Mouse (Mus musculus): Measurements from ENCODE around the gene Faah.

The Faah gene

DNA sequence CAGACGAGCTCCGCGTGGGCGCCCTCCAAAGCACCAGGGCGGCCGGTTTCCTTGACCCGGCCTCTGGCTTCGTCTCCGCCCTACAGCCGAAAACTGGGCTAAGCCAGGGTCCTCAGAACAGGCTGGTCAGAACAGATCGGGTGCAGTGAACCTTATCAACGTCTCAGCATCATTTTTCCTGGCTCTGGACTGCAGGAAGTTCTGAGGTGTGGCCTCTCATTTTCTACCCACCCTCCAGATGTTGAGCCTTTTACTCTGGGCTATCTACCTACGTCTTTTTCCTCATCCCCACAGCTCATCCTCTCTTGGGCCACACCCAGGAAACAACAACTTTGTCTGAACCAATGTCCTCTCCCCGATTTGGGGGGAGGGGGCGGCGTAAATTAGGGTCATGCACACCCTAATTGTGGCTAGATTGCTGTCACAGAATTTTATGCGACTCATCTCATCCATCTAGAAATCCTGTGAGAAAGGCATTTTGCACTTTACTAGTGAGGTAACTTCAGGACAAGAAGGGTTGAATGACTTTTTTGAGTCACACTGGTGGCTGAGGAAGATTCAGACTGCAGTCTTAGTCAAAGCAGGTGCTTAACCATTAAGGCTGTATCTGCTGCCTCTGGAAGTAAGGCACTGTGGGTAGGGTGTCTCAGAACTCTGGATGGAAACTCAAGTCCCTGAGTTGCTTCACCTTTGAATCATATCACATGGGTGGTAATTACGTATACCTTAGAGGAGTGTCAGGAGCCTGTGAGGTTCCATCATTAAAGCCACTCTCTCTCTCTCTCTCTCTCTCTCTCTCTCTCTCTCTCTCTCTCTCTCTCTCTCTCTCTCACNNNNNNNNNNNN lies at the start of gene Faah:
Gene Faah, minus strand, starts transcription at position 25 of the 845 bp plus-strand sequence.
- DNase-seq, result no peak

DNA sequence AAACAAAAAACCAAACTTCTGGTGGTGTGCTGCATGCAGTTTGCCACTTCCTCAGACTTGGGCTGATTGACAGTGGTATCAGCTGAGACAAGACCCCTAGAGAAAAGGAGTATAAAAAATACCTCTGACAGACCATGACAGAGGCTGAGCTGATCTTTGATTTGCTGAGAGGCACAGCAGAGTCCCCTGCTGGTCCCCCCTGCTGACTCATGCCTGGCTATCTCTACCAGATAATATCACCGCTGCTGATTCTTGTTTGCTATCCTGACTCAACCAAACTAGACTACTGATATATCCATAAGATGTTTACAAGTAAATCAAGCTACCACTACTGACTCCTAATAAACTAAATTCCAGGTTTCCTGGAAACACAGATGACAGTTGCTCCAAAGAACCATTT lies 46.1 kb upstream of the Faah start:
- DNase-seq, result no peak

DNA sequence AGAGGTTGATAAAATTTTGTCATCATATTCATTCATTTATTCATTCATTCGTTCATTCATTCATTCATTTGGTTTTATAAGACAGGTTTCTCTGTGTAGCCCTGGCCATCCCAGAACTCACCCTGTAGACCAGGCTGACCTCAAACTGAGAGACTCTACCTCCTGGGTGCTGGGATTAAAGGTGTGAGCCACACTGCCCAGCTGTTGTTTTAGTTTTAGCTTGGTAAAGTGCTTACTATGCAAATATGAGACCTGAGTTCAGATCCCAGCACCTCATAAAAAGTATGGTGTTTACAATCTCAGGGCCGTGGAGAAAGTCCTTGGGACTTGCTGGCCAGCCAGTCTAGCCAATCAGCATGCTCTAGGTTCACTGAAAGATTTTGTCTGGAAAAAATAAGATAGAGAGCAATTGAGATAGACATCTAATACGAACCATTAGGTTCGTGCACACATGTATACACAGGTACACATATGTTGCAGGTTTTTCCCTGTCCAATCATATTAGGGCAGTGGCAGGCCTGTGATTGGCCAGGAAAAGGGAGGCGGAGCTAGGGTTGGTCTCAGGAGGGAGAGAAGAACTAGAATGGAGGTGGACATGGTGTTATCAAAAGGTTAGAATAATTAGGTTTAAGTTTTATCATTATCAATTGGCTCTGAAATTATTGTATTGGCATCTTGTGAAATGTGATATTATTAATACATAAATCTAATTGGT lies 41.4 kb upstream of the Faah start:
- no peak for DNase-seq

DNA sequence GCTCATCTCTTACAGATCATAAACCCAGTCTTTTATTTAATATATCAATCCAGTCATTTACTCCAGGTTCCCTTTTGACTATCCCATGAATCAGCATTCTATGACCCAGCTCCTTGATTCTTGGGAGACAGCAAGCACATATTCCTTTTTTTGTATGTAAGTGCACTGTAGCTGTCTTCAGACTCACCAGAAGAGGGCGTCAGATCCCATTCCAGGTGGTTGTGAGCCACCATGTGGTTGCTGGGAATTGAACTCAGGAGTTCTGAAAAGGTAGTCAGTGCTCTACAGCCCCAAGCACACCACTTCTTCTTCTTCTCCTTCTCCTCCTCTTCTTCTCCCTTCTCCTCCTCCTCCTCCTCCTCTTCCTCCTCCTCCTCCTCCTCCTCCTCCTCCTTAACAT lies 39.8 kb upstream of the Faah start:
- no peak for DNase-seq

DNA sequence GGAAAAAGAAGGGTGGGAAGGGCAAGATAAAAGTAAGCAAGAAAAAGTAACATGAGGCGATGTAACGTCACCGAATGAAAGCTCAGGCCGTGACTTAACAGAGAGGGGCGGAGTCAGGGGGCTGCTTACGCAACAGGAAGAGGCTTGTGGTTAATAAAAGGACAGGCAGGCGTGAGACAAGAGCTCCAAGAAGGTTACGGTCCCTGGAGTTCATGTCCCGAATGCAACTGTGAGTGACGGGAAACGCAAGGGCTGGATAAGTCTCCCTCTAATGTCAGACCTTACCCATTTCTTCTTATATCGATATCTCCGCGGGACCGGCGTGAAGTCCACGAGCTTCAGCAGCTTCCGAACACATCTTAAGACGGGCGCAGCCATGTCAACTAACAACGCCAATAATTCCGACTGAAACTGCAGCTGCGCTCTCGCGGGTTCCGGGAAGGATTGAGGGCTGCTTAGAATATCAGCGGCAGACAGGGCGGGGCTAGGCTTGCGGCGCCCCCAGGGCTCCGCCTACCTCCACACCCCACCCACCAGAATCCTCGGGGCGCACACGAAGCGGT lies 35.8 kb upstream of the Faah start, which contains the start of gene Nsun4:
Gene Nsun4, minus strand, starts transcription at position 478 of the 563 bp plus-strand sequence.
- peak; percentile 86 to 89 for DNase-seq

DNA sequence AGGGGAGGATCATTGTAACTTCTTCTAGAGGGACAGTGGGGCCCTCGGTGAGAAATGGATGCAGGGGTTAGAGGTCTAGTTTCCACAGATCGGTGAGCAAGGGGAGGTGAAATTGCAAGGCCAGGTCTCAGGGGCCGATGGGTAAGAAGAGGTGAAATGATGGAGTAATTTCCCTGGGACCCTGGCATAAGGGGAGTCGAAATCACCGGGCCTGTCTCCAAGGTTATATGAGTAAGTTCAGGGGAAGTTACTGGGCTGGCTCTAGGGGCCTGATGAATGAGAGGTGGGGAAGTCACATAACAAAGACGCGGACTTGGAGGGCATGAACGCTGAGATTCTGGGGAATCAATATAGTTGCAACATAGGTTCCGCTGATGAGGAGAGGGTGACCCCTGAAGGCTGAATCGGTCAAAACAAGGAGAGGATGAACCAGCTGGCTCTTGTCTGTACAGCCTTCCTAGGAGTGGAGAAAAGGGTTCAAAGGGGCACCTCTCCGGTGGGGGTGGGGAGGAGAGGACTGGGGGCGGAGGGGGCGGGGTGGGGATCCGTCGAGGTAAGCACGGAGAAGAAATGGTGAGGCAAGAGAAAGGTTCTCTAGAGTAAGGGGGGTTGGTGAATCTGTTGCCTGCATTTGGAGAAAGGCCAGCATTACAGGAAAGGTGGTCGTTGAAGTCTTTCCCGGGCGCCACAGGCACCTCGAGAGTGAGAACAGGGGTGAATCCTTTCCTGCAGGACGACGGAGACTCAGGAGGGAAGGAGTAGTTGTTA lies 35.0 kb upstream of the Faah start:
- DNase-seq, result peak; percentile 31 to 34

DNA sequence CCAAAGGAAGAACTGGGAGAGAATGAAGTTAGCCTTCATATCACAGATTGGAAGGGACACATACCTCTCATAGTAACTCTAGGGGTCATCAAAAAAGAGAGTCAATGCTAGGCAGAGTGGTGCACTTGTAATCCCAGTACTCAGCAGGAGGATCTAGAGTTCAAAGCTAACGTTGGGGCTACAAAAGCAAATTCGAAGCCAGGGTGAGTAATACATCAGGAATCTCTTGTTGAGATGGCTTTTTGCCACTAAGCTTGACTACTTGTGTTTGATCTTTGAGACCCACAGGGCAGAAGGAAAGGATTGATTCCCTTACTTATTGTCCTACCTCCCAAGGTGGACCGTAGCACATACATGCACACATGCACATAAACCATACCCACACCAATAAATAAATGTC lies 31.5 kb upstream of the Faah start:
- no peak for DNase-seq

DNA sequence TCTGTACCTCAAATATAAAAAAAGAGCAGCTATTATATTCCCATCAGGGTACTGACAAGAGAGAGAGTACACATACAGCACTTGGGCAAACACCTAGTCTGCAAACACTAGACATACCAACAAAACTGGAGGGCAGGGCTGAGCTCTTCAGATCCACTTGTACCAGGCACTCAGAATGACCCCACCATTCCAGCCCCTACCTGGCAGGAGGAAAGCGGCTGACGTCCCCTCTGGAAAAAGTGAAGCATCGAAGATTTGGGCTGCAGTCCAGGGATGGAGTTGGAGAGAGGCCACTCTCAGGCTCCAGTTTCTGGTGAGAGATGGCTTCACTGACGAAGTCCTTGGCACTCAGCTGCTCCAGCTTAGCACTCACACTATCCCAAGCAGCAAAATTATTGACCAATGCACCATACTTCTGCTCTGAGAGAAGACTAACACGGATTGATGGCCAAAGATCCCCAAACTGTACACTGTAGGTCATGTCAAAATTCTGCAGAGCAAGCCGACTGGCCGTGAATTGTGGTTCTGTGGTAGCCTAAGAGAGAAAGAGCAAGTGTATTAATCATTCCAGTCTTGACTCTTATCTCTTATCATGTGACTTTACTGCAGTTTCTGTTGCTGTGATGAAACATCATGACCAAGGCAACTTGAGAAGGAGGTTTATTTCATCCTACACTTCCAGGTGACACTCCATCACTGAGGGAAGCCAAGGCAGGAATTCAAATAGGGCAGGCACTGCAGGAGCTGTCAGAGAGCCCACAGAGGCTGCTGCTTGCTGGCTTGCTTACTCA lies 30.6 kb upstream of the Faah start:
- no peak for DNase-seq

DNA sequence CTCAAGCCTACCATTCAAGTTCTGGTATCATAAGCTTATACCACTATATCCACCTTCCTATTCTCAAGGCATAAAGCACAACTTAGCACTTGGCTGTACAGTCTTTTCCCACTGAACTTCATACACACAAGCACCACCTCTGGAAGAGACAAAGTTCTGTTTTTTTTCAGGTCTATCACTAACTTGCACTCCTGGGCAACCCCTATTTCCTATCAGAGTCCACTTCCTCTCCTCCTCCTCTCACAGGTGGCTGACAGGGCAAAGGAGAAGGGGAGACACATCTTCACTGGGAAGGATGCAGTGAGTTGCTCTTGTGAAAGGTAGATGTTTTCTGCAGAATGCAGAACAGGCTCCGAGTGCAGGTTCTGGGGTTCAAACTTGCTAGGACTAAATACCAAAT lies 30.0 kb upstream of the Faah start:
- no peak for DNase-seq

DNA sequence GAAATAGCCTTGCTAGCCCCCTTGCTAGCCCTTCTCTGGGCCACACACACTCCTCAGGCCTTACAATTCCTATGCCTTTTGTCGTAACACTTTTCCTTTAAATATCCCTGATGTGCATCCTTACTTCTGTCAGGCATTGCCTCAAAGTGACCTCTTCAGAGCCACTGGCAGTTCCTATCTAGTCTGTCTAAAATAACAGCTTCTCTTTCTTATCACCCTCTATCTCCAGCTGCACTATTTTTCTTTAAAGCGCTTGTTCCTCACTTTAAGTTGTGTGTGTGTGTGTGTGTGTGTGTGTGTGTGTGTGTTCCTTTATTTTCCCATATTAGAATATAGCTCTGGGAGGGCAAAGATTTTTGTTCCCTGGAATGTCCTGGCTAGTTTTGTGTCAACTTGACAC lies 28.9 kb upstream of the Faah start:
- no peak for DNase-seq

DNA sequence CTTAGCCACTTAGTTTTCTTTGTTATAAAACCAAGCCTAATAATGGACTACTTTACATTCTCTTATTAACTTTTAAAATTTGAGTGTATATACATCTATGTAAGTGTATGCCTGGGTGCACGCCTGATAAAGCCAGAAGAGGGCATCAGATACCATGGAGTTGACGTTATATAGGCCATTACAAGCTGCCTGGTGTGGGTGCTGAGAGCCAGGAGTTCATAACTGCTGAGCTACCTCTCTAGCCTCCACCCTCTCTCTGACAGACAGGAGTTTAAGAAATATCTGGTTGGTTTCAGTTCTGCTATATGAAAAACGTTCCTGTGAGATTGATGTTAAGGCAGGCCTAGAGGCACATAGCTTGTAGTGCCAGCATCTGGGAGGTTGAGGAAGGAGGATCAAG lies 24.5 kb upstream of the Faah start:
- DNase-seq, result no peak

DNA sequence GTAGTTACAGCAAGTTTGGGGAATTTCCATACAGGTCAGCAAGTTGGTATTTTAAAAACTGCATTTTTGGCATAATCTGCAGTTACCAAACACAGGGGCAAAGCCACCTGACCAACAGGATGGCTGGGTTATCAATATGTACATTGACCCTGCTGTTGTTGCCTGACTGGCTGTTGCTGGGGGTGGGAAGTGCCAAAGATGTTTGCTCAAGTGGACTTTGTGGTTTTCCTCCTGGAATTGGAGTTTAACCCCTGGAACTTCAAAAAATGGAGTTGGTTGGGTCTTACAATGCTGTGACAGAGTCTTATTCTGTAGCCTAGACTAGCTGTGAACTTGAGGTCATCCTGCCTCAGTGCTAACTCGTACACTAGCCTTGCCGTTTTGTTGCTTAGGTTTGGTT lies 22.7 kb upstream of the Faah start:
- no peak for DNase-seq

DNA sequence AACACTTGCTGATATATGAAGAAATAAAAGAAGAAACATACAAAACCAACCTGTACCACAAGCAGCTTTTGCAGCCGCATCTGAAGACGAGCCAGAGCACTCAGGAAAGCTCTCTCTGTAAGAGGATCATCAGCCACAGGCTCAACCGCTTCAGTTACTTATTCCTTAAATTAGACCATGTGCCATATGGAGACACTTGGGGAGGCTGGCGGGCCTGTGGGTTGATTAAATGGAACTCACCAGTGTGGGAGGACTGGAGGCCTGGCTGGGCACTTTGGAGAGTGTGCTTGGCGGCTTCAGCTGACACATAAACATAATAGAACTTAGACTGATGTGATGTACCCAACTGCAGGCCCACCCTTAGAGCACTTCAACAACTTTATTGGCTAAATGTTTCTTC lies 15.6 kb upstream of the Faah start:
- DNase-seq, result no peak

DNA sequence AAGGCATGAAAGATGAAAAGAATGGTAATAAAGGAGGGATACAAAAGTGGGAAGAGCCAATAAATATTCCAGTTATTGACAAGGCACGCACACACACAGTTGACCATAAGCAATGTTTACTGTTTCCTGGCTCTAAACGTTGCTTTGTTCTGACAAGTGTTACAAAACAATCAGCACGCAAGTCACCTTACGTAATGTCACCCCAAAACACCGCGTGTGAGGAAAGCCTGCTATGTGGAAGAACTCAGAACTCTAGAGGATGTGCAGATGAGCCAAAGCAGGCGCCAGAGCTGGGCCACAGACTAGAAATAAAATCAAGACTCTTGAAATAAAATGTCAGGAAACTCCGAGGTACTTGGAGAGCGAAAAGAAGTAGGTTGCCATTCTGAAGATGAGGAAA lies 15.2 kb upstream of the Faah start:
- no peak for DNase-seq

DNA sequence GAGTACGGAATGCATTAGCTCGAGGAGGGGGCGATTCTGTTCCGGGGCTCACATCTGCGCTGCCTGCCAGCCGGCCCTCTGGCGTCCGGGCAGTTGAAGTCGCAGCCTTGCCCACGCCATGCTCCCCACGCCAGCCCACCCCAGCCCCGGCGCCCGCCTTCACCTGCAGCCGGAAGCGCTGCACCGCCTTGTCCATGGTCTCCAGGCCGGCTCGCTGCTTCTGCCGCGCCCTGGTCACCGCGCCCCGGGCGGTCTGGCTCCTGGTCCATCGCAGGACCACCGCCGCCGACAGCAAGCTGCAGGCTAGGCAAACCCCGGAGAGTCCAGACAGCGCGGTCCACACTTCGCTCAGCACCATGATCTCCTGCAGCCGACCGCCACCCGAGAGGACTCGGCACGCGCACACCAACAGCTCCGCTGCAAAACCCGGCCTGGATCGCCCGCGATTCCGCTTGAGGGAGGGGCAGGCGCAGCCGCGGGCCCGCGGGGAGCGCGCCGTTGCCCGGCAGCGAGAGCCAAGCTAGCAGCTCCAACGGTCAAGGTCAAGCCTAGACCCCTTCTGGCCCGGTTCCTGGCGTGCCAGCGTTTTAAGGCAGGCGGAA lies 325 bp downstream of the Faah start:
- DNase-seq, result peak; percentile 77 to 80

DNA sequence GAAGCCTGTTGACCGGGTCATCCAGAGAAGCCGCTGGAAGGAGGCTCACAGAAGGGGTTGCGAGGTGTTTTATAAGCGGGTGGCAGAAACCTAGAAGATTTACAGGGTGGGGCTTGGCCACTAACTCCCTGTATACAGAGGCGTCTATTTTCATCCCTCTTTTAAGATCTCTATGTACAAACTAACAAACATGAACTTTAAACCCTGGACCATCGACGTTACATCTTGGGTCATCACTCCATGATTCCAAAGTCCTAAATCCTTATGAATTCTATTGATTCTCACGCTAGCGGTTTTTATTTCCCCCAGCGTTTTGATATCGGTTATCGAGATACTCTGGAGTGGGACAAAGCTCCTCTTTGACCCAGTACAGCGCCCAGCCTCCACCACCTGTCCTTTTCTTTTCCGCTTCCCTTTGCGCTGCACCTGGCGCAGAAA lies 845 bp downstream of the Faah start:
- no peak for DNase-seq

DNA sequence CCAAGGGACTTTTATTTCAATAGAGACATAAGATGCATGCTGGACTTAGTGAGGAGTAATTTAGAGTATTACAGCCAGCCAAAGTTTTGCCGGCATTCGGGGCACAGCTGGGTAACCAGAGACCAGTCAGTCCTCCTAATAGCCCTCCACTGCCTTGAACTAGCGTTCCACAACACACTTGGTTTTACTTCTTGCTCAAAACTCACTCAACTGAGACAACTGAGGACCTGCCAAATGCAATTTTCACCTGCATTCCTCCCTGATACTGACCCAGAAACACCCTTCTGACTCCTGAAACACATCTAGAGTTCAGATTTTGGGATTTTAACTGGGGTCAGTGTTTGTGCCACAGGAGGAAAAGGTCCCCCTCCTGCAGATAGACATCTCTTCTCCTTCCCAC lies 1.3 kb downstream of the Faah start:
- no peak for DNase-seq

DNA sequence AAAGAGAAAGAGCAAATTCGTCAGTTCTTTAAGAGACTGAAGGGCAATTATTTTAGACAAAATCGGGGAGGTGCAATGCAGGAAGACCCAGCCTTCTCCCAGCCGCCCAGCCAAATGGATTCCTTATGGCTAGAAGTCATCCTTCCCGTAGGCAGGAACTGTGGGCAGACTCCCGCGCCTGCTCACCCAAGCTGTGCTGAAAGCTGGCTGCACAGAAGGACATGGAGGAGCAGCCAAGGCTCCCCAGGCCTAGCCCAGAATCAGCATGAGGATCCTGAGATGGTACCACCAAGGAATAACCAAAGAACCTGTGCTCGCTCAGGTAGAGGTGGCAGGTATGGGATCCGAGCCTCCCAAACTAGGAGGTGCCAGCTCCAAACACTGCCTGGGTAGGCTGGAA lies 1.7 kb downstream of the Faah start:
- peak; percentile 43 to 56 for DNase-seq

DNA sequence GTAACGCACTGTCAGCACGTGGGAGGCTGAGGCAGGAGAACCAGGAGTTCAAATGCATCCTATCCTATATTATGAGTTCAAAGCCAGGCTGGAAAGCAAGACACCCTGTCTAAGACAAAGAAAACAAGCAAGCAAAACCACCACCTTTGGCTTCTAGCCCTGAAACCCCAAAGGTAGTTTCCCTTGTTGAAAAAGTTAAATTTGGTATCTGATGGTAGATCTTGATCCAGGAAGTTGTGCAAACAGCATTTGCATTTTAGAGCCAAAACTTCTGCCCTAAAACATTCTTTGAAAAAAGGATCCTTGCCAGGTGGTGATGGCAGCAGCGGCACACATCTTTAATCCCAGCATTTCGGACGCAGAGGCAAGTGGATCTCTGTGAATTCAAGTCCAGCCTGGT lies 2.2 kb downstream of the Faah start:
- DNase-seq, result no peak

DNA sequence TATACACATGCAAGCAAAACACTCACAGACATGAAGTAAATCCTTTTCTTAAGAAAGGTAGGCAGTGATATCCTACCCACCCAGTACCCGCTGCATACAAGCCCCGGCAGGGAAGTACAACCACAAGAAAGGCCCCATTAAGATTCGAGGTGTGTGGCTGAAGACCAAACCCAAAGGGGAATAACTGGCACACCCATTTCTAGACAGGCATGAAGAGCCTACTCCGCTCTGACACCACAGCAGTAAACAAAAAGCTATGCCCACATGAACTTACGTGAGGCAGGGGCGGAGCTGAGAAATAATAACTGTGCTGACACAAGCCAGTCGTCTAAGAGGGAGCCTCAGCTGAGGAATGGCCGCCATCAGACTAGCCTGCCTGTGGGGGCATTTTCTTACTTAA lies 7.5 kb downstream of the Faah start:
- no peak for DNase-seq

DNA sequence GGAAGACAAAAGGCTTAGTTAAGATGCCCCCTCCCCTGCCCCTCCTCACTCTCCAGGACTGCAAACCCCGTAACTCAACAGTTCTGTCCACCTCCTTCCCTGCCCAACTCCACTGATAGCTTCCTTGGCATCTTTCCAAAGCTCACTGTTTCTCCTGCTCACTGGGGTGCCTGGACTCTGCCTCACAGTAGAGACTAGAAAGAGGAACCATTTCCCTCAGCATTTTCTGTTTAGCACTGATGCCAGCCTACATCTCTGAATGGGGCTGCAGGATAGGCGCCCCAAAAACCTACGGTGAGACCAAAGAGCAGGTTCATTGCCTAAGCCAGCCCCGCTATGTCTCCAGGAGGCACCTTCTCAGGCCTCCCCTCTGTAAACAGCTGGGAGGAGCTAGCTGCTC lies 16.5 kb downstream of the Faah start:
- DNase-seq, result no peak

DNA sequence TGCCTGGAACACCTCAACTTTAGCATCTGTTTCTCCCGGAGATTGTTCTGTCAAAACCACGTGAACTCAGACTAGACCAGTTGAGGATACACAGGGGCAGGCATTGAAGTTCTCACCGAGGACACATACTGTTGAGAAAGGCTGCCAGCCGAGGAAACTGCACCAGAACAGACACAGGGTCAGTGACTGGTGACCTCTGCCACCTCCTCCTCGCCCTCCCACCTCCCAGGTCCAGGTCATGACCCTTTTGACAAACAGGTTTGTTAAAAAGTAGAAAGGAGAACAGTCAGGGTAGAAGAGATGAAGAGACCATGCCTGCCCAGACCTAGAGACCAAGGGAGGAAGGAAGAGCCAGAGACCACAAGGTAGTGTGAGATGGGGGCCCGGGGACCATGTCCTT lies 17.1 kb downstream of the Faah start:
- no peak for DNase-seq

Data from cerebellum, postnatal 36 days (tissue).